Mouse (Mus musculus): Measurements from ENCODE around the gene Zdhhc14.

DNA sequence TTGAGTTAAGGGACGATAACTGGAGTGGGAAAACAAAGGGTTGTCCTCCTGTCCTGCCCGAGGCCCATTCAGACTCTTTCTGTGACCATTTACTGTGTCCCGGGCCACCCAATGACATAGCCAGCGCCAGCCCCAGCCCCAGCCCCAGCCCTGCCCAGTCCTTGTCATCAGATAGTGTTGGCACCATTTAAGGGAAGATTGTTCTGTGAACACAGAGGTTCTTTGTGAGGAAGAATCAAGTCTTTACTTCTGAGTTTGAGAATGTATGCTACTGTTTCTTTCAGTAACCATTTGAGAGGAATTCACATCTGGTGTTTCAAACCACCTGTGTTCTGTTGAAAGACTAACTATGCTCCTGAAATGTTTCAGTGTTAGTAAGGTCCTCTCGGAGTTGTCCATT is 219.5 kb downstream of the Zdhhc14 start:
- TF ChIP-seq CTCF (conservative IDR thresholded peaks at IDR 0.05; ENCODE audit: low read length), result no peak
- no peak for TF ChIP-seq NANOG (IDR thresholded peaks at IDR 0.05; ENCODE audit: borderline replicate concordance, low read length)
- TF ChIP-seq POU5F1 (IDR thresholded peaks at IDR 0.05; ENCODE audit: borderline replicate concordance, low read length), result no peak

Measured in E14TG2a.4 (cell line).